Mouse (Mus musculus) gastrocnemius, adult 2 months (tissue): ENCODE results near the gene Lnpep. TPM values are rescaled to one million over a fixed set of nuclear protein-coding genes. Genes with fewer than 3 reads are reported as not detected.
"Not testable (repeated sequence)": the region's sequence is repeated elsewhere in the genome, so short reads cannot be mapped to it uniquely, and the experiment has no call there.

ENCODE experiments used
- DNase-seq: peaks from one replicate; pipeline ENCODE4 v3.0.0; 2022
- H3K27ac ChIP-seq: fragments of 200-600 bp; 2 replicates; pipeline ENCODE4 v1.8.1; 2022; ENCODE audit warnings: mild to moderate bottlenecking
- H3K4me3 ChIP-seq: fragments of 200-600 bp; 2 replicates; pipeline ENCODE4 v1.8.1; 2022; ENCODE audit warnings: mild to moderate bottlenecking, moderate library complexity
- CTCF ChIP-seq: fragments of 200-600 bp; IDR thresholded peaks from 2 replicates; pipeline ENCODE4 v1.8.1; 2022; ENCODE audit warnings: antibody characterized with exemption, mild to moderate bottlenecking, moderate library complexity
- intact Hi-C: fragments of 180-260 bp; cut with DNase I; formaldehyde crosslinking; loops from one replicate; pipeline ENCODE4 v1.15.1; 2025
- total RNA-seq, 2 experiments: library from RNA; stranded (reverse); gene quantifications; 2 replicates each; pipeline ENCODE4 v1.2.3; 2021

The Lnpep gene
- total RNA-seq, 2 experiments from 2014 or later: 65.3 to 77.3 TPM

DNA sequence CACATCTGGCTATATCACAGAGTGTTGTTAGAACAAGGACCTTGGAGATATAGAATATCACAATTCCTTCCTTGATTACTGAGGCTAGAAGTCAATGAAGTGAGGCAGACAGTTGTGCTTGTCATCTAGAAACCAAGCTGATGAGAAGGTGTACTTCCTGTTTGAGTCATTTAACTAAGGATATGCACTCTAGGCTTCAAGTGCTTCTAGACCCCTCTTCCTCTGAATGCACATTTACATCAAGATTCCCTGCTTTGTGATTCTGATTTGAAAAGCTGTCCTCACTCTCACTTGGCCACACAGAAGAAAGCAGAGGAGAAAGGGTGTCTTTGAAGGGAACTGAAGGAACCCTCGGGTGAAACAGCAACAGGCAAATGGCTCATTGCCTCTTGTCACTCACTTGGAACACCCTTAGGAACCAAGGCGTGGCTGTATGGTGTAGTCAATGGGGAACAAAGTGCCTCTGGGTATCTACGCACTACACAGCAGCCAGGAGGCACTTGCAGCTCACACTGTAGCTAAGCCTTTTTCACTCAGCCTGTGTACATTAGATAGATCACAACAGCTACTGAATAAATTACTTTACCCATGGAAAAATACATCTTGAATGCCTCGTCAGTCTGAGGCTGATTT is 108.3 kb downstream of the Lnpep start:
- no peak for TF ChIP-seq CTCF

GRCm38 (mm10) chr17:17506677-17507076 is 118.2 kb downstream of the Lnpep start:
- no peak overlapping the region for H3K4me3 ChIP-seq
- H3K27ac ChIP-seq: no peak overlapping the region
- no peak for TF ChIP-seq CTCF
- no peak for DNase-seq
- intact Hi-C loops: no loop called here

More for the DNA sequence above, 108.3 kb downstream of the Lnpep start:
- intact Hi-C loops: no loop called here
- H3K27ac ChIP-seq: no peak overlapping the region
- no peak overlapping the region for H3K4me3 ChIP-seq
- no peak for DNase-seq

DNA sequence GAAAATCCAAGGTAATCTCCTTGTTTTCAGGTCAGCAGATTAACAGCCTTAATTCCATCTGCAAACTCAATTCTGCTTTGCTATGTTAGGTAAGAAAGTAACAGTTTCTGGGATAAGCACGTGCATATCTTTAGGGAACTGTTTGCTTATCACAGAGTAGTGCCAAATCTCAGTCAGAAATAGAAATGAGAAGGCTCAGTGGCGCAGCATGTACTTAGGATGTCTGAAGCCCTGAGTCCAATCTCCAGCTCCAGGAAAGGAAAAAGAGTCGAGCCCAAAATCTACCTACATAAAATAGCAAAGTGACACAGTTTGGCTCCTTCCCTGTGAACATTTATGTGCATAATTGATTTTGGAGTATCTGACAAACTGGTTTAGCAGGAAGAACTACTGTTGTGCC is 125.6 kb downstream of the Lnpep start:
- DNase-seq: no peak
- H3K27ac ChIP-seq: no peak overlapping the region
- intact Hi-C loops: no loop called here
- H3K4me3 ChIP-seq: no peak overlapping the region
- no peak for TF ChIP-seq CTCF

DNA sequence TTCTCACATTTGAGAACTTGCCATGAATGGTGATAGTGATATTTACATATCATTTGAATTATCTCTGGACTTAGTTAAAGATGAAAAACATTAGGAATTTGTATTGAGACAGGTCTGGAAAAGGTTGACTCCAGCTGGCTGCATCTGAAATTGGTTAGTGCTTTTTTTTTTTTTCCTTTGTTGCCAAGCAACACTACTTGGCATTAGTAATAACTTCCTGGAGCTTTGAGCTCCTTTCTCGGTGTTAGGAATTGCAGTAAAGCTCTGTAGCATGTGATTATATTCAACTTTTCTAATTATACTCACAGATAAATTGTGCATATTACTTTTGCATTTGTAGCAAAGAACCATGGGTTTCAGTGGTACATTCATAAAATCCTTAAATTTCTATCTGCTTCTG is 126.0 kb downstream of the Lnpep start:
- DNase-seq: no peak
- no peak overlapping the region for H3K27ac ChIP-seq
- no peak for TF ChIP-seq CTCF
- intact Hi-C loops: no loop called here
- H3K4me3 ChIP-seq: no peak overlapping the region

- Histone ChIP-seq H3K27ac (no peak overlapping the region), H3K4me3 (no peak overlapping the region)
- TF ChIP-seq CTCF: no peak
- no peak for DNase-seq
- intact Hi-C loops: no loop called here
These were observed 128.1 kb downstream of the Lnpep start for GRCm38 (mm10) chr17:17496730-17497129.

DNA sequence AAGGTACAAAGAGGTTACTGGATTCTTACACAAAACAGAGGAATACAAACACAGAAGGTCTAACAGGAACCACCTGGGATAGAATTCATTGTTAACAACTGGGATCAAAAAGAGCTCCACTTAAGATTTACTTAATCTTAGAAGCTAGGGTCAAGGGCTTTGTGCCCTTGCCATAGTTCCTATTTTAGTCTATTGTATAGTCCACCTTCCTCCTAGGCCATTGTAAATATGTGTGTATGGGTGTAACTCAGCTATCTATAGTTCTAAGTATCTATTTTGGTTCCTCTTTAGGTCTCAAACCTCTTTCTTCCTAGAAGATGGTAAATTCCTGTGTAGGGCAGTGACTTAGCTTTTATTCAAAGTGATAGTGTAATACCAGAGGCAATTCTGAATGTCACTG is 128.6 kb downstream of the Lnpep start:
- DNase-seq, H3K27ac ChIP-seq, H3K4me3 ChIP-seq, intact Hi-C loops: not testable (repeated sequence)

DNA sequence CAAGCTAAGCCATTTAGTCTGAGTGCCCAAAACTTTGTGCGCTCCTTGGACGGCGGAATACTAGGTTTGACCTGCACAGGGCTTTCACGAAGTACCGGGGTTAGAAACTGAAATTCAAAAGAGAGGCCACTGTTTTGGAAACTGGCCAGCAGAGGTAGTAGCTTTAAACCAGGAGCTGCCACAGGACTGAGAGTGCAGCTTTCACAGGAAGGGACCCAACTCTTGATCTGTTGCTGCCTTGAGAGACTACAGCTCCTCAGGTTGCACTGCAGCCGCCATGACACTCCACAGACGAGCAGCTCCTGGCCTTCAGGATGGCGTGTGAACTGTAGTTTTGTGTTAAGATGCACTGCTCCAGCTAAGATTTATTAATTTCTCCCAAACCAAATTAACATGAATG is 132.7 kb downstream of the Lnpep start:
- H3K27ac ChIP-seq: no peak overlapping the region
- intact Hi-C loops: no loop called here
- TF ChIP-seq CTCF: no peak
- no peak for DNase-seq
- no peak overlapping the region for H3K4me3 ChIP-seq

DNA sequence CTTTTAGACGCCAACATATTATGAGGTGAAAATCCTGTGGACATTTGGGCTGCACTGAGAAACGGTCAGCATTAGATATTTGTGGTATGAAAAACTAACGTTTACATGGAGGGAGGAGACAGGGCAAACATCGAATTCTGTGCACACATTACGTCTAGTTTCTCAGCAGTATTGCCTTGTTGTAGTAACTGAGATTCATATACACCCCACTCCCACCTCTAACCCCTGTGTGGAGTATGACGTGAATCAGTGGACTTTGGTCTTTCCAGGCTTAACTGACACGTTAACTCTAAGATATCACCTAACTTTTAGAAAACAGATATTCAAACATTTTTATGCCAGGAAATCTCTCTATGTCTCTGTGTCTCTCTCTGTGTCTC is 133.2 kb downstream of the Lnpep start:
- peak overlapping the region; percentile 19 for H3K4me3 ChIP-seq
- intact Hi-C loops: no loop called here

DNA sequence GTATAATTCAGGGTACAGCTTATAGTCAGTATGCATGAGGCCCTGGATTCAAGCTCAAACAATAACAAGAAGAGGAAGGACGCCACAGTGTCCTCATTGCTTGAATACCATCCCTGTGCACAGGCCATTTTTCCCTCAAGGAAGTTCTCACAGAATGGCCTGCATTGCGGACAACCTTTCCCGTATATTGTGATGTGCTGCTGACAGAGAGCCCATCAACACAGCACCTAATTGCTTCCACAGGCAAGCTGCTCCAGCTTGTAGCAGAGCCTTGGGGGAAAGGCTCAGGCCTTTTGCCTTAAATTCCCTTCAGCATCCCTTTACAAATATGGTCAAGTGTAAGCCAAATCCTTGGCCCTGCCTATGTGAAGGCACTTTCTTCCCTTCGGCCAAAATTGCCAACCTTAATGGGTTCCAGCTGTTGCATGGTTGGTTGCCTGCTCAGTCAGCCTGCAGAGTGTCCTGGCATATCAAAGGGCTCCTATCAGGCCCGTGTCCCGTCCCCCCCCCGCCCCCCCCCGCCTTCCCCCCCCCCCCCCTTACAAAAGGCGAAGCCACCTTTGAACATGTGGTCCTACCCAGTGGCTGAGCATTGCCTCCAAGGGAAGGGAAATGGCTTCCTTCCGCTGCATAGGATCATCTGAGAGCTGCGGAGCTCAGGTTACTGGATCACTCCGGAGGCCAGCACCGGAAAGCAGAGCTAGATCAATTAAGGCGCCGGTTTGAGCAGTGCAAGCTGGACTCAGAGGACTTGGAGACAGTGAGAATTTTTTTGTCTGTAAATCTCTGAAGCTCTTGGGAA is 133.8 kb downstream of the Lnpep start:
- intact Hi-C loops: no loop called here
- Histone ChIP-seq H3K27ac (no peak overlapping the region), H3K4me3 (peak overlapping the region; percentile 19)
- peak; percentile 30 for DNase-seq
- TF ChIP-seq CTCF: no peak

More for the DNA sequence above, 133.2 kb downstream of the Lnpep start:
- no peak for DNase-seq
- no peak overlapping the region for H3K27ac ChIP-seq
- TF ChIP-seq CTCF: no peak

DNA sequence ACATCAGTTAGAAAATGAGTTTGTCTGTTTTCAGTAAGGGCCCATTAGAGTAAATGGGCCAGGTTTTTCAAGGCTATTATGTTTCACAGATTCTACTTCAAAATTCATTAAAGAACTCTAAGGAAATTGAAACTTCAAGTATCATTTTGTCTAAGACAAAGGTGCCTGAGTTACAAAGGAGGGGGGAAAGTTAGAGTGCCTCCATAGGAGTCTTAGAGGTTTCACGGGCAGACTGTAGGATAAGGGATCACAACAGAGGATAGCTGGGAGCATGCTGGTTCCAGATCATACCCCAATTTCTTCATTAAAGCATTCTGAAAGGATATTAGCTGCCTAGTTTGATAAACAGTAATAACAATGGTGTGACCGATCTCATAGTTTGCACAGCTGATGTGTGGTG is 139.1 kb downstream of the Lnpep start:
- no peak for TF ChIP-seq CTCF
- no peak overlapping the region for H3K27ac ChIP-seq
- no peak overlapping the region for H3K4me3 ChIP-seq
- DNase-seq: no peak
- intact Hi-C loops: no loop called here

Other genes starting within 250 kb of the Lnpep start
- gene Lix1, start 222.4 kb downstream of the Lnpep start, total RNA-seq: 1 to 10 TPM in 1 of 2 experiments, under 1 TPM in 1; 0.82 to 2.0 TPM
- gene Vmn2r90, start 78.7 kb upstream of the Lnpep start, total RNA-seq: not detected
- gene Spaca6, start 202.1 kb upstream of the Lnpep start, total RNA-seq: 1 to 10 TPM; 8.4 to 8.9 TPM
- gene Has1, start 230.2 kb upstream of the Lnpep start, total RNA-seq: under 1 TPM; 0.13 to 0.22 TPM